Mouse (Mus musculus): ENCODE measurements around the gene Rrp9. TPM values are rescaled to one million over a fixed set of nuclear protein-coding genes. Genes with fewer than 3 reads are reported as not detected.

Gene Rrp9
- total RNA-seq, 1 experiment from 2014 or later: 35.9 TPM

- DNase-seq: no peak
Observed at GRCm38 (mm10) chr9:106519909-106520308, 44.1 kb downstream of the Rrp9 start.

GRCm38 (mm10) chr9:106531833-106532232 is 56.1 kb downstream of the Rrp9 start:
- no peak for DNase-seq

- no peak for DNase-seq
Observed at GRCm38 (mm10) chr9:106534296-106534695, 58.5 kb downstream of the Rrp9 start.

GRCm38 (mm10) chr9:106534975-106535374 is 59.2 kb downstream of the Rrp9 start:
- no peak for DNase-seq

Other genes with a start within 250 kb of the Rrp9 start
- 769 and 1,285 TPM in 2 replicates for gene Alas1, start 227.3 kb upstream of the Rrp9 start, total RNA-seq (2021)
- gene Poc1a, start 194.9 kb upstream of the Rrp9 start, total RNA-seq (2021): 4.4 and 6.3 TPM in 2 replicates
- gene Dusp7, start 107.3 kb upstream of the Rrp9 start, total RNA-seq (2021): 16.7 and 20.6 TPM in 2 replicates
- gene Rpl29, start 46.5 kb upstream of the Rrp9 start, total RNA-seq (2021): 413 and 509 TPM in 2 replicates
- gene Acy1, start 37.6 kb upstream of the Rrp9 start, total RNA-seq (2021): 17.0 and 20.6 TPM in 2 replicates
- 38.0 and 53.8 TPM in 2 replicates for gene Abhd14b, start 28.5 kb upstream of the Rrp9 start, total RNA-seq (2021)
- 21.7 and 23.1 TPM in 2 replicates for gene Abhd14a, start 28.3 kb upstream of the Rrp9 start, total RNA-seq (2021)
- gene Pcbp4, start 22.7 kb upstream of the Rrp9 start, total RNA-seq (2021): 26.8 and 29.9 TPM in 2 replicates
- gene Gpr62, start 10.0 kb upstream of the Rrp9 start, total RNA-seq (2021): 0.21 TPM in 1 of 2 replicates, not detected in the other
- gene Parp3, start 986 bp downstream of the Rrp9 start, total RNA-seq (2021): 37.4 and 38.7 TPM in 2 replicates
- not detected in 2 replicates for gene Iqcf1, start 24.0 kb downstream of the Rrp9 start, total RNA-seq (2021)
- not detected in 2 replicates for gene Iqcf5, start 38.6 kb downstream of the Rrp9 start, total RNA-seq (2021)
- not detected in 2 replicates for gene Iqcf3, start 85.7 kb downstream of the Rrp9 start, total RNA-seq (2021)
- not detected in 2 replicates for gene Iqcf4, start 95.0 kb downstream of the Rrp9 start, total RNA-seq (2021)
- gene Iqcf6, start 150.6 kb downstream of the Rrp9 start, total RNA-seq (2021): not detected in 2 replicates
- gene Grm2, start 180.1 kb downstream of the Rrp9 start, total RNA-seq (2021): not detected in 2 replicates
- gene Tex264, start 210.0 kb downstream of the Rrp9 start, total RNA-seq (2021): 117 and 130 TPM in 2 replicates